Mouse (Mus musculus) left cerebral cortex, adult 18-20 months (tissue): ENCODE measurements around the gene Minar1. TPM values are rescaled to one million over a fixed set of nuclear protein-coding genes. Genes with fewer than 3 reads are reported as not detected.

Source experiments
- DNase-seq, 2 experiments: peaks; one replicate each; pipeline ENCODE4 v3.0.0; 2021 to 2022; ENCODE audit warnings: low spot score in 2 of 2, mixed read lengths in 1 of 2
- long read RNA-seq, 2 experiments: library from polyadenylated mRNA; stranded (forward); transcript quantifications; one replicate each; pipeline ENCODE4 v2.0.0; 2021
- total RNA-seq, 2 experiments: library from RNA; stranded (reverse); gene quantifications; 2 replicates each; pipeline ENCODE4 v1.2.3; 2021

The Minar1 gene
- 1 to 10 TPM; 7.2 to 7.7 TPM for total RNA-seq
- long read RNA-seq, experiment 1 = 0 reads
- long read RNA-seq, experiment 2 = 0 reads

GRCm38 (mm10) chr9:89623006-89623760 lies at the start of gene Minar1:
Minar1 (minus strand) TSS chr9:89623125.
- DNase-seq = peak; percentile 8 to 11

GRCm38 (mm10) chr9:89669878-89670277 lies 47.0 kb upstream of the Minar1 start:
- DNase-seq = peak; percentile 42

- DNase-seq = no peak
These were observed 44.5 kb upstream of the Minar1 start for GRCm38 (mm10) chr9:89667306-89667942.

- DNase-seq = no peak
These were observed 28.0 kb upstream of the Minar1 start for GRCm38 (mm10) chr9:89650913-89651312.

GRCm38 (mm10) chr9:89637453-89637852 lies 14.5 kb upstream of the Minar1 start:
- DNase-seq = no peak

GRCm38 (mm10) chr9:89622296-89623005 lies 474 bp downstream of the Minar1 start:
- DNase-seq = peak in 1 of 2 experiments; percentile 11

GRCm38 (mm10) chr9:89621750-89622149 lies 1.2 kb downstream of the Minar1 start:
- no peak for DNase-seq

GRCm38 (mm10) chr9:89620347-89620746 lies 2.6 kb downstream of the Minar1 start:
- DNase-seq = no peak

GRCm38 (mm10) chr9:89616946-89617345 lies 6.0 kb downstream of the Minar1 start:
- no peak for DNase-seq

- DNase-seq = no peak
These were observed 12.3 kb downstream of the Minar1 start for GRCm38 (mm10) chr9:89610592-89610991.

- no peak for DNase-seq
These were observed 15.6 kb downstream of the Minar1 start for GRCm38 (mm10) chr9:89607321-89607720.

- no peak for DNase-seq
These were observed 16.7 kb downstream of the Minar1 start for GRCm38 (mm10) chr9:89606256-89606655.

- DNase-seq = no peak
These were observed 21.0 kb downstream of the Minar1 start for GRCm38 (mm10) chr9:89601891-89602290.

GRCm38 (mm10) chr9:89600677-89601076 lies 22.2 kb downstream of the Minar1 start:
- DNase-seq = no peak

- no peak for DNase-seq
These were observed 25.9 kb downstream of the Minar1 start for GRCm38 (mm10) chr9:89597071-89597470.

- DNase-seq = no peak
These were observed 26.5 kb downstream of the Minar1 start for GRCm38 (mm10) chr9:89596392-89596791.

GRCm38 (mm10) chr9:89592391-89592790 lies 30.5 kb downstream of the Minar1 start:
- no peak for DNase-seq

GRCm38 (mm10) chr9:89578422-89578821 lies 44.5 kb downstream of the Minar1 start:
- DNase-seq = no peak

GRCm38 (mm10) chr9:89552663-89553062 lies 70.3 kb downstream of the Minar1 start:
- DNase-seq = peak in 1 of 2 experiments; percentile 19
